Mouse (Mus musculus) liver, postnatal 0 days (tissue): ENCODE results near the gene N4bp2l1. TPM values are rescaled to one million over a fixed set of nuclear protein-coding genes. Genes with fewer than 3 reads are reported as not detected.

Experiments
- ATAC-seq: fragments of 200-750 bp; cut with Nextera tagmentation; 2 replicates; pipeline ENCODE4 v1.8.0; 2017; ENCODE audit warnings: mild to moderate bottlenecking, moderate library complexity
- DNase-seq: peaks from one replicate; pipeline ENCODE4 v3.0.0-alpha.2; 2016
- H3K27ac ChIP-seq: fragments of 300-500 bp; sonication (generic); 2 replicates; pipeline ENCODE4 v1.5.1; 2014; ENCODE audit warnings: antibody characterized with exemption, moderate library complexity, mild to moderate bottlenecking, low read depth
- H3K27me3 ChIP-seq: fragments of 300-500 bp; sonication (generic); 2 replicates; pipeline ENCODE4 v1.6.1; 2014; ENCODE audit warnings: low read length, control low read depth, mixed read lengths; ENCODE audit not compliant: insufficient read depth
- H3K36me3 ChIP-seq: fragments of 300-500 bp; sonication (generic); replicated peaks from 2 replicates; pipeline ENCODE4 v1.6.1; 2014; ENCODE audit warnings: mild to moderate bottlenecking, control low read depth, low read length, moderate library complexity, mixed read lengths; ENCODE audit not compliant: insufficient read depth
- H3K4me1 ChIP-seq: fragments of 300-500 bp; sonication (generic); 2 replicates; pipeline ENCODE4 v1.6.1; 2014; ENCODE audit warnings: antibody characterized with exemption, mild to moderate bottlenecking, control low read depth; ENCODE audit not compliant: insufficient read depth
- H3K4me2 ChIP-seq: fragments of 300-500 bp; sonication (generic); 2 replicates; pipeline ENCODE4 v1.6.1; 2014; ENCODE audit warnings: low read depth, mild to moderate bottlenecking, low read length, moderate library complexity, mixed read lengths
- H3K4me3 ChIP-seq: fragments of 300-500 bp; sonication (generic); 2 replicates; pipeline ENCODE4 v1.5.1; 2014; ENCODE audit warnings: low read depth, low read length
- H3K9ac ChIP-seq: fragments of 300-500 bp; sonication (generic); replicated peaks from 2 replicates; pipeline ENCODE4 v1.6.1; 2014; ENCODE audit warnings: mild to moderate bottlenecking, moderate library complexity
- H3K9me3 ChIP-seq: fragments of 300-500 bp; sonication (generic); 2 replicates; pipeline ENCODE4 v1.6.1; 2016; ENCODE audit warnings: mild to moderate bottlenecking, control low read depth, low read length, mixed read lengths
- CTCF ChIP-seq: sonication (generic); IDR thresholded peaks from 2 replicates; pipeline ENCODE4 v1.5.1; 2016; ENCODE audit warnings: antibody characterized with exemption, low read depth
- EP300 ChIP-seq: IDR thresholded peaks from 2 replicates; pipeline ENCODE4 v1.6.1; 2016; ENCODE audit warnings: antibody characterized with exemption, low read depth, mild to moderate bottlenecking
- WGBS: fragments of 180-500 bp; shearing (Covaris S2); extraction: QIAGEN DNeasy Blood & Tissue Kit; methylation state at CpG from one replicate; pipeline ENCODE4 v1.1.7; 2014; ENCODE audit not compliant: insufficient replicate concordance; 5-methylcytosine and 5-hydroxymethylcytosine counted together
- polyA plus RNA-seq: library from polyadenylated mRNA; unstranded; fragments of >200 nt; fragmentation: Nextera tagmentation; extraction: Ambion mirVana; gene quantifications from 2 replicates; pipeline ENCODE4 v1.2.1, GENCODE M21; 2015

Gene N4bp2l1
- polyA plus RNA-seq, 1 experiment from 2014 or later: 39.8 TPM

DNA sequence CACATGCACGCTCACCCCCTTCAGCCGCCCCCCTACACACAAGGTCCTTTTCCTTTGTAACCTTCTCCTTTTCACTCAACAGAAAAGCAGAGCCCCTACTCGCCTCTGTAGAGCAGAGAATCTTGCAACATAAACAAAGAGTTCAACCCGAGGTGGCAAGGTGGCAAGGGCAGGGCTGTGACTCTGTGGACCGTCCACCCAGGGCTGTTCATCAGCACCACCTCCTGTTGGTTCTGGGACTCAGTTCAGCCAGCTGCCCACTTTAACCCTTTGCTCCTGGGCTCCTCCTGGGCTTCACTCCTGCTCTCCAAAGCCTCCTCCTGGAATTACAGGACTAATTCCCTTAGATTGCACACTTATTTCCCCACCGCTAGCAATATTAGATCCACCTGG lies 12.7 kb downstream of the N4bp2l1 start:
- Histone ChIP-seq H3K27ac (peak overlapping the region; percentile 78), H3K4me1 (peaks cover 40% of the 10 kb centered on the region), H3K9ac (no peak overlapping the region), H3K9me3 (no peaks in the 10 kb centered on the region), H3K4me2 (peak overlapping the region; percentile 3; the same call in 1 of the 2 replicates), H3K27me3 (no peaks in the 10 kb centered on the region), H3K4me3 (no peak overlapping the region), H3K36me3 (peaks cover 3% of the 10 kb centered on the region; the same call in 1 of the 2 replicates)
- TF ChIP-seq EP300 (no peak), CTCF (peak; percentile 43)
- DNase-seq (peak; percentile 28), ATAC-seq (peak; percentile 66)
- 49% methylated on average over 6 of the region's 6 CpGs for WGBS

DNA sequence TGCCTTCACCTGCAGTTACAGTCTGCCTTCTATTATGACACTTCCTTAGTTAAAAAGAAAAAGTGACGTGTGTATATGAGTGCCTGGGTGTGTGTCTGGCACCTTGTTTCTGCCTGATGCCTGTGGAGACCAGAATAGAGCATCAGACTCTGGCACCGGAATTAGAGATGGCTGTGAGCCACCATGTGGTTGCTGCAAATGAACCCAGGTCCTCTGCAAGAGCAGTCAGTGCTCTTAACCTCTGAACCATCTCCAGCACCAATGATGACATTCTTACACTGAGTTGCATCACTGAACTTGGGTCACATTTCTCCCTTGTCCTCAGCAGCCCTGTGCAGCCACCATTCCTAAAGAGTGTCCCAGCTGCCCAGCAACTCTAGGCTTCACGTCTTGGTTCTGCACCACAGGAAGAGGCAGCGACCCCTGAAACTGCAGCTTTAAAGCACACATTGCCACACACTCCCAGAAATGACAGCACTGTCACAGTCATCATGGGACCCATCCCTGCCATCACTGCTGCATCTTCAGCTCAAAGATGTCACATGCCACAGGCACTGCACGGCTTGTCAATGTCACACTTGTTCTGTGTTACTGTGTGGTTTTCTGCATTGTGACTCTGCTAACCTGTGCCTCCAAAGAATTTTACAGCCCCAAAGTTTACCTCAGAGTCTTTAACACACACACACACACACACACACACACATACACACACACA lies 13.2 kb downstream of the N4bp2l1 start:
- no peaks in the 10 kb centered on the region for H3K27me3 ChIP-seq
- peak overlapping the region; percentile 78 for H3K27ac ChIP-seq
- H3K9me3 ChIP-seq: no peaks in the 10 kb centered on the region
- ATAC-seq (peak; percentile 87), DNase-seq (peak; percentile 68)
- peak overlapping the region; percentile 3; the same call in 1 of the 2 replicates for H3K4me2 ChIP-seq
- WGBS: 41% methylated on average over 5 of the region's 5 CpGs
- TF ChIP-seq CTCF: 0 out of 2 replicates have a peak, but pooled peaks have one; percentile 9
- peak; percentile 75; the same call in 1 of the 2 replicates for TF ChIP-seq EP300
- H3K9ac ChIP-seq: no peak overlapping the region; the same call in 1 of the 2 replicates
- H3K36me3 ChIP-seq: peaks cover 3% of the 10 kb centered on the region; the same call in 1 of the 2 replicates
- no peak overlapping the region for H3K4me3 ChIP-seq
- H3K4me1 ChIP-seq: peaks cover 42% of the 10 kb centered on the region

DNA sequence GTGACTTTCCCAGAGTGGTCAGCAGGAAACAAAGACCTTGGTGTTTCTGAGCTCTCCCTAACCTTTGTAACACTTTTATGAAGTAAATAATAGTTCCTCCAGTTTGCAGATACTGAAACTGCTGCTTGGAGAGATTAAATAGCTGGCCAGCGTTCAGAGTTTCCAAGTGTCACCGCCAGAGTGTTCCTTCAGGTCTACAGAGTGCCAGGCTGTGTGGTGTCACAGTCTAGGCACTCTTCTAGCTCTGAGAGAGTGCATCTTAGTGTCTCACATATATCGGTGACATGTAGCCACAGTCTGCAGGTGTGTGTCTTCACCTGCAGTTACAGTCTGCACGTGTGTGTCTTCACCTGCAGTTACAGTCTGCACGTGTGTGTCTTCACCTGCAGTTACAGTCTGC lies 13.8 kb downstream of the N4bp2l1 start:
- no peak for DNase-seq
- Histone ChIP-seq H3K4me1 (peaks cover 48% of the 10 kb centered on the region), H3K36me3 (peaks cover 3% of the 10 kb centered on the region; the same call in 1 of the 2 replicates), H3K9ac (peak overlapping the region; percentile 18; the same call in 1 of the 2 replicates), H3K4me2 (no peak overlapping the region), H3K9me3 (no peaks in the 10 kb centered on the region), H3K27ac (peak overlapping the region; percentile 78), H3K27me3 (no peaks in the 10 kb centered on the region), H3K4me3 (no peak overlapping the region)
- TF ChIP-seq EP300 (peak; percentile 26; the same call in 1 of the 2 replicates), CTCF (no peak)
- ATAC-seq: no peak
- WGBS: 59% methylated on average over 5 of the region's 5 CpGs

DNA sequence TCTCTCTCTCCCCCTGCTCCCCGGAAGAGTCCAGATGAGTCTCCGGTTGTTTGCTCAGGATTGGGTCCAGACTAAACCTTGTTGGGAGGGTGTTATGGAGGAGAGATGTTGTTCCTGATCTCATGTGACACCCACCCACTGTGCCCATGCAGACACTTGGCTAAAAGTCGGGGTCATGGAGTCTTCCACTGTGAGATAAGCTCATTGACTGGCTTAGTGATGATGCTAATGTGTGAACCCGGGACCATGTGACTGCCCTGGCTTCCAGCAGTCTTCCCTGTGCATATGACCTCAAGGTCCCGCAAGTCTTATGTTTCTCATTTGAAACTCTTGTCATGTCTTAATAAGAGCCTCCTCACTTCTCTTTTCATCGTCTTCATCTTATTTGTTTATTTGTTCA lies 15.8 kb downstream of the N4bp2l1 start:
- DNase-seq (no peak), ATAC-seq (no peak)
- TF ChIP-seq CTCF: no peak
- TF ChIP-seq EP300: no peak; the same call in 1 of the 2 replicates
- Histone ChIP-seq H3K36me3 (no peaks in the 10 kb centered on the region; the same call in 1 of the 2 replicates), H3K9ac (no peak overlapping the region), H3K4me3 (no peak overlapping the region), H3K9me3 (no peaks in the 10 kb centered on the region), H3K27me3 (no peaks in the 10 kb centered on the region), H3K27ac (no peak overlapping the region; the same call in 1 of the 2 replicates), H3K4me2 (no peak overlapping the region), H3K4me1 (peaks cover 61% of the 10 kb centered on the region)
- WGBS: 67% methylated on average over 6 of the region's 6 CpGs

DNA sequence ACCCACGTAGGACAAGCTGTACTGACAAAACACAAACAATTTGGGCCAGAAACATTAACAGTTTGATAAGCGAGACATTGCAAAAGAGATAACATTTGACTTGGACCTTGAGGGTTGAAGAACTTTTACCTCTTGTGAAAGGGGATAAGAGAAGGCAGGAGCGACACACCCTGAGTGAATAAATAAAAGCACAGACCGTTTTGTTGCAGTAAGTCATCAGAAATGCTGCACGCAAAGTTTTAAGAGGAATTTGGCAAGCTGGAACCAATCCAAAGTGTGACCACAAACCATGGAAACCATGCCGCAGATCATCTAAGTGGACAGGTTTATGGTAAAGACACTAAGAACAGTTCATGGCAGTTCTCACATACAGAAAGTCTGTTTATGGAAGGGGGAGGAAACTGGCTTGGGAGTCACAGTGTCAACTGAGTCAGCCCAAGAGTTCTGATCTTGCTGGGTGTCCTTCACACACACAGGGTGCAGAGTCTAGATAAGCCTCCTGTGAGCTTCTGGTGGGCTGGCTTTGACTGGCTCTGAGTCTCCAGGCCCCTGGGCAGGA lies 18.3 kb downstream of the N4bp2l1 start:
- H3K36me3 ChIP-seq: peaks cover 6% of the 10 kb centered on the region
- peak; percentile 51 for DNase-seq
- H3K4me1 ChIP-seq: peaks cover 52% of the 10 kb centered on the region
- no peak overlapping the region for H3K4me3 ChIP-seq
- H3K27me3 ChIP-seq: no peaks in the 10 kb centered on the region
- TF ChIP-seq EP300: peak; percentile 95
- TF ChIP-seq CTCF: no peak
- H3K4me2 ChIP-seq: peak overlapping the region; percentile 52
- H3K27ac ChIP-seq: peak overlapping the region; percentile 86
- peak overlapping the region; percentile 32; the same call in 1 of the 2 replicates for H3K9ac ChIP-seq
- peak; percentile 85 for ATAC-seq
- 28% methylated on average over 6 of the region's 6 CpGs for WGBS
- no peaks in the 10 kb centered on the region for H3K9me3 ChIP-seq

DNA sequence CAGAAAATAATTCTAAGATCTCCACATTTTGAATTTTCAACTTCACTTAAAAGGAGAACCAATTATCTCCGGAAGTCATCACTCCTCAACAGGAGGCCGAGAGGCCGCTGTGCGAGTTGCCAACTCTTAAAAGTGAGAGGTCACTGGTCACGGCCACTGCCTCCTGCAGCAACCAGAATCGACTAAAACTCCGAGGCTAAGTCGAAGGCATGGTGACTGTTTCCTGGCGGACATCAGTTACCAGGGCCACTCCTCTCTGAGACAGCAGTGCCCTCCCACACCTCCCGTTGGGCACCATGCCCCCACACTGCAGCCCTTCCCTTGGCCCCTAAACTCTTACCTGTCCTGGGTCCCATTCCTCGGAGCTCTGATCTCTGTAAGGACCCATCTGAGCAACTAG lies 20.2 kb downstream of the N4bp2l1 start:
- peaks cover 17% of the 10 kb centered on the region for H3K36me3 ChIP-seq
- H3K4me1 ChIP-seq: peaks cover 42% of the 10 kb centered on the region
- no peak overlapping the region for H3K4me3 ChIP-seq
- H3K27me3 ChIP-seq: no peaks in the 10 kb centered on the region
- TF ChIP-seq EP300: no peak
- TF ChIP-seq CTCF: no peak
- H3K9me3 ChIP-seq: no peaks in the 10 kb centered on the region
- no peak overlapping the region for H3K27ac ChIP-seq
- DNase-seq (no peak), ATAC-seq (no peak)
- no peak overlapping the region for H3K9ac ChIP-seq
- 87% methylated on average over 11 of the region's 11 CpGs for WGBS
- no peak overlapping the region for H3K4me2 ChIP-seq
